Mouse (Mus musculus) olfactory bulb, adult 2 months (tissue): Measurements from ENCODE around the gene Itgb4.

Source experiments
- CTCF ChIP-seq: fragments of 200-500 bp; IDR thresholded peaks from 2 replicates; pipeline ENCODE4 v1.5.1; 2012; ENCODE audit warnings: low read depth, mild to moderate bottlenecking, low read length, moderate library complexity; ENCODE audit not compliant: insufficient read depth
- POLR2A ChIP-seq: fragments of 200-500 bp; IDR thresholded peaks from 2 replicates; pipeline ENCODE4 v1.6.1; 2012; ENCODE audit warnings: mild to moderate bottlenecking, low read depth, low read length, moderate library complexity; ENCODE audit not compliant: insufficient read depth

GRCm38 (mm10) chr11:115955195-115955858 lies 19.2 kb upstream of the Itgb4 start:
- no peak for TF ChIP-seq CTCF
- no peak for TF ChIP-seq POLR2A
